Comparison of ENCODE assay signal across 8 mouse cellular contexts in genomic region chr17:23551416-23551815, GRCm38 (mm10). TPM values are rescaled to one million over a fixed set of nuclear protein-coding genes. Genes with fewer than 3 reads are reported as not detected.
DNase-seq lines count a peak whose midpoint lies in the region; ATAC-seq and TF ChIP-seq lines count a peak whose summit lies in the region.

No protein-coding gene starts in this region.

- no peaks in the 10 kb centered on the region for H3K27me3 ChIP-seq in heart, embryonic 11.5 days (ENCODE audit: control insufficient read depth, insufficient read depth, low read length)
- no peaks in the 10 kb centered on the region for H3K27me3 ChIP-seq in CH12.LX (replicated peaks)
- H3K27me3 ChIP-seq in forebrain, embryonic 14.5 days (replicated peaks; ENCODE audit: control insufficient read depth, insufficient read depth, low read length), result no peaks in the 10 kb centered on the region
- no peaks in the 10 kb centered on the region for H3K27me3 ChIP-seq in liver, embryonic 15.5 days

- no peak for TF ChIP-seq RAD21 in CH12.LX (IDR thresholded peaks at IDR 0.05; ENCODE audit: low read depth, low read length)

- no peaks in the 10 kb centered on the region; the same call in 1 of the 2 replicates for H3K4me1 ChIP-seq in heart, embryonic 11.5 days (ENCODE audit: control insufficient read depth, insufficient read depth, low read length)
- H3K4me1 ChIP-seq in CH12.LX (ENCODE audit: control insufficient read depth in 1 of 2, insufficient read depth in 2 of 2), result peaks cover 0 to 19% of the 10 kb centered on the region in 2 experiments; a peak in 3 of 4 replicates
- H3K4me1 ChIP-seq in forebrain, embryonic 14.5 days (ENCODE audit: control insufficient read depth, insufficient read depth, low read length), result peaks cover 4% of the 10 kb centered on the region; the same call in 1 of the 2 replicates
- H3K4me1 ChIP-seq in liver, embryonic 15.5 days (replicated peaks), result peaks cover 65% of the 10 kb centered on the region

- peak overlapping the region; percentile 71 for H3K4me3 ChIP-seq in heart, embryonic 11.5 days (ENCODE audit: low read depth, low read length)
- peak overlapping the region in 2 of 3 experiments; percentile 66 to 71 for H3K4me3 ChIP-seq in CH12.LX (replicated peaks in 1 of 3; ENCODE audit: low read depth in 2 of 3, low read length in 2 of 3, poor library complexity in 1 of 3)
- peak overlapping the region; percentile 60 for H3K4me3 ChIP-seq in forebrain, embryonic 14.5 days (ENCODE audit: low read depth, low read length)
- H3K4me3 ChIP-seq in liver, embryonic 15.5 days (replicated peaks), result peak overlapping the region; percentile 70

- peak overlapping the region; percentile 77 for H3K9ac ChIP-seq in heart, embryonic 11.5 days (ENCODE audit: low read depth, low read length)
- peak overlapping the region; percentile 72; the same call in 1 of the 2 replicates for H3K9ac ChIP-seq in CH12.LX (ENCODE audit: insufficient read depth, low read depth)
- peak overlapping the region; percentile 70 for H3K9ac ChIP-seq in forebrain, embryonic 14.5 days (ENCODE audit: low read length)
- peak overlapping the region; percentile 65; the same call in 1 of the 2 replicates for H3K9ac ChIP-seq in liver, embryonic 15.5 days

- H3K36me3 ChIP-seq in heart, embryonic 11.5 days (ENCODE audit: control insufficient read depth, insufficient read depth, low read length), result peaks cover 5% of the 10 kb centered on the region; the same call in 1 of the 2 replicates
- H3K36me3 ChIP-seq in CH12.LX (replicated peaks in 1 of 2; ENCODE audit: control insufficient read depth in 1 of 2, insufficient read depth in 1 of 2, low read length in 1 of 2), result peaks cover 3 to 26% of the 10 kb centered on the region in 2 experiments
- peaks cover 16% of the 10 kb centered on the region for H3K36me3 ChIP-seq in forebrain, embryonic 14.5 days (ENCODE audit: control insufficient read depth, insufficient read depth, low read length)
- H3K36me3 ChIP-seq in liver, embryonic 15.5 days (replicated peaks), result peaks cover 5% of the 10 kb centered on the region

- in situ Hi-C loops in CH12.LX (cut with MboI; ENCODE audit: low pct_ligation_motif_present, low pct_unique_long_range_greater_than_20kb, low sequenced_read_pairs), result loop anchor here (10.0 kb wide), 1 partner anchor 367 kb away; no protein-coding TSS in a partner anchor

- no peak overlapping the region for H3K27ac ChIP-seq in heart, embryonic 11.5 days (ENCODE audit: low read depth, low read length)
- H3K27ac ChIP-seq in CH12.LX (ENCODE audit: insufficient read depth, low read depth), result no peak overlapping the region
- no peak overlapping the region for H3K27ac ChIP-seq in forebrain, embryonic 14.5 days (ENCODE audit: low read depth, low read length)
- H3K27ac ChIP-seq in liver, embryonic 15.5 days (replicated peaks), result peak overlapping the region; percentile 81

- no peak for ATAC-seq in heart, embryonic 11.5 days (replicated peaks; ENCODE audit: insufficient number of reproducible peaks, low FRiP score, low TSS enrichment)
- ATAC-seq in forebrain, embryonic 14.5 days, result no peak
- ATAC-seq in liver, embryonic 15.5 days (ENCODE audit: insufficient read depth), result no peak

- H3K79me2 ChIP-seq in CH12.LX (replicated peaks; ENCODE audit: control insufficient read depth, extremely low read depth, insufficient read depth, poor library complexity, severe bottlenecking), result no peaks in the 10 kb centered on the region

- no peak for DNase-seq in heart, postnatal 10 days
- no peak for DNase-seq in CH12.LX (ENCODE audit: extremely low read depth)
- DNase-seq in forebrain, embryonic 14.5 days (ENCODE audit: low spot score), result no peak
- no peak for DNase-seq in Muller cell, postnatal 12 days (ENCODE audit: inconsistent ontology term)
- no peak for DNase-seq in left cerebral cortex, adult 8-10 months (ENCODE audit: low spot score in 2 of 2)
- no peak for DNase-seq in gastrocnemius, postnatal 36 days

- dilution Hi-C loops in CH12.LX (cut with MboI; ENCODE audit: extremely low pct_ligation_motif_present, extremely low pct_unique_long_range_greater_than_20kb, low sequenced_read_pairs), result no loop called here

- TF ChIP-seq POLR2A in CH12.LX (IDR thresholded peaks at IDR 0.05; ENCODE audit: low read depth, low read length), result no peak

- H3K4me2 ChIP-seq in heart, embryonic 11.5 days, result peak overlapping the region; percentile 73
- peak overlapping the region; percentile 58 for H3K4me2 ChIP-seq in CH12.LX (ENCODE audit: insufficient read depth, low read depth, poor library complexity, severe bottlenecking)
- H3K4me2 ChIP-seq in forebrain, embryonic 14.5 days (ENCODE audit: low read length), result peak overlapping the region; percentile 74
- peak overlapping the region; percentile 92 for H3K4me2 ChIP-seq in liver, embryonic 15.5 days

- H3K9me3 ChIP-seq in heart, embryonic 11.5 days (replicated peaks; ENCODE audit: control insufficient read depth, low read length), result no peaks in the 10 kb centered on the region
- no peaks in the 10 kb centered on the region for H3K9me3 ChIP-seq in CH12.LX (replicated peaks; ENCODE audit: low read length)
- no peaks in the 10 kb centered on the region for H3K9me3 ChIP-seq in forebrain, embryonic 14.5 days (replicated peaks; ENCODE audit: control insufficient read depth, low read length)
- no peaks in the 10 kb centered on the region for H3K9me3 ChIP-seq in liver, embryonic 15.5 days (replicated peaks)

- no peak for TF ChIP-seq EP300 in CH12.LX (IDR thresholded peaks at IDR 0.05; ENCODE audit: low read length)

- intact Hi-C loops in heart, postnatal 10 days (cut with DNase I), result no loop called here
- intact Hi-C loops in gastrocnemius, postnatal 36 days (cut with DNase I), result no loop called here

- TF ChIP-seq CTCF in CH12.LX (conservative IDR thresholded peaks at IDR 0.05 in 1 of 2, IDR thresholded peaks at IDR 0.05 in 1 of 2; ENCODE audit: low read depth in 2 of 2, low read length in 2 of 2), result no peak

TF ChIP-seq in CH12.LX, 34 proteins besides CTCF, POLR2A, EP300 and RAD21:
- TF ChIP-seq USF2 (conservative IDR thresholded peaks at IDR 0.05; ENCODE audit: low read depth, low read length) (no peak), MXI1 (IDR thresholded peaks at IDR 0.05; ENCODE audit: low read depth, low read length) (no peak), TBP (conservative IDR thresholded peaks at IDR 0.05; ENCODE audit: low read depth, low read length) (no peak), ZC3H11A (IDR thresholded peaks at IDR 0.05; ENCODE audit: low read depth, low read length) (no peak), POLR2AphosphoS2 (IDR thresholded peaks at IDR 0.05; ENCODE audit: low read depth, low read length) (no peak)

RNA-seq across cellular contexts. Expression of gene Zfp213, which starts 12.6 kb away (rescaled TPM):
- polyA plus RNA-seq in heart, embryonic 11.5 days (2014; fragmentation: Nextera tagmentation; extraction: Ambion mirVana), result 15.1 and 17.4 TPM in 2 replicates
- total RNA-seq in heart, postnatal 10 days (2021), result 1 to 10 TPM; 5.4 to 7.1 TPM
- total RNA-seq in CH12.LX (2012; rRNA removed) (10.9 and 11.4 TPM in 2 replicates), CH12.LX (2014; rRNA removed) (8.5 and 9.4 TPM in 2 replicates)
- polyA plus RNA-seq in CH12.LX (2012; ENCODE audit: insufficient read length, low read depth), result 7.1 and 8.0 TPM in 2 replicates
- polyA plus RNA-seq in forebrain, embryonic 14.5 days (2014; fragmentation: Nextera tagmentation; extraction: Ambion mirVana), result 17.6 and 20.9 TPM in 2 replicates
- 5.3 and 5.5 TPM in 2 replicates for polyA plus RNA-seq in liver, embryonic 15.5 days (2015; fragmentation: Nextera tagmentation; extraction: Ambion mirVana)
- total RNA-seq in left cerebral cortex, adult 8-10 months (2022), result 1 to 10 TPM; 5.9 to 7.1 (median 6.8) TPM
- total RNA-seq in gastrocnemius, postnatal 36 days (2021), result 1 to 10 TPM; 1.8 TPM

RNA-seq across cellular contexts. Expression of gene Zfp13, which starts 47.9 kb away (rescaled TPM):
- 8.9 and 9.0 TPM in 2 replicates for polyA plus RNA-seq in heart, embryonic 11.5 days (2014; fragmentation: Nextera tagmentation; extraction: Ambion mirVana)
- total RNA-seq in heart, postnatal 10 days (2021), result 10 to 100 TPM in 1 of 2 experiments, 1 to 10 TPM in 1; 8.5 to 10.0 TPM
- total RNA-seq in CH12.LX (2012; rRNA removed), result 0.30 TPM in 1 of 2 replicates, not detected in the other
- not detected in 2 replicates for total RNA-seq in CH12.LX (2014; rRNA removed)
- not detected in 2 replicates for polyA plus RNA-seq in CH12.LX (2012; ENCODE audit: insufficient read length, low read depth)
- 24.1 and 26.0 TPM in 2 replicates for polyA plus RNA-seq in forebrain, embryonic 14.5 days (2014; fragmentation: Nextera tagmentation; extraction: Ambion mirVana)
- polyA plus RNA-seq in liver, embryonic 15.5 days (2015; fragmentation: Nextera tagmentation; extraction: Ambion mirVana), result 1.3 and 1.8 TPM in 2 replicates
- 10 to 100 TPM; 20.6 to 32.1 (median 27.1) TPM for total RNA-seq in left cerebral cortex, adult 8-10 months (2022)
- total RNA-seq in gastrocnemius, postnatal 36 days (2021), result 1 to 10 TPM; 1.5 to 1.8 TPM

RNA-seq across cellular contexts. Expression of gene Zscan10, which starts 49.2 kb away (rescaled TPM):
- polyA plus RNA-seq in heart, embryonic 11.5 days (2014; fragmentation: Nextera tagmentation; extraction: Ambion mirVana), result not detected in 2 replicates
- not detected for total RNA-seq in heart, postnatal 10 days (2021)
- total RNA-seq in CH12.LX (2012; rRNA removed), result not detected in 2 replicates
- total RNA-seq in CH12.LX (2014; rRNA removed), result not detected in 2 replicates
- polyA plus RNA-seq in CH12.LX (2012; ENCODE audit: insufficient read length, low read depth), result not detected in 2 replicates
- not detected in 2 replicates for polyA plus RNA-seq in forebrain, embryonic 14.5 days (2014; fragmentation: Nextera tagmentation; extraction: Ambion mirVana)
- 0.16 TPM in 1 of 2 replicates, not detected in the other for polyA plus RNA-seq in liver, embryonic 15.5 days (2015; fragmentation: Nextera tagmentation; extraction: Ambion mirVana)
- total RNA-seq in left cerebral cortex, adult 8-10 months (2022), result not detected
- total RNA-seq in gastrocnemius, postnatal 36 days (2021), result not detected
